Mouse (Mus musculus) heart, embryonic 10.5 days (tissue): ENCODE results near the gene Polr2a. TPM values are rescaled to one million over a fixed set of nuclear protein-coding genes. Genes with fewer than 3 reads are reported as not detected.
"Not testable (repeated sequence)": the region's sequence is repeated elsewhere in the genome, so short reads cannot be mapped to it uniquely, and the experiment has no call there.

Source experiments
- DNase-seq: peaks from one replicate; pipeline ENCODE4 v3.0.0-alpha.2; 2017; ENCODE audit warnings: low spot score
- H3K27ac ChIP-seq: fragments of 300-500 bp; sonication (generic); 2 replicates; pipeline ENCODE4 v1.5.1; 2016; ENCODE audit warnings: mild to moderate bottlenecking
- H3K27me3 ChIP-seq: fragments of 300-500 bp; sonication (generic); 2 replicates; pipeline ENCODE4 v1.6.1; 2016; ENCODE audit warnings: mild to moderate bottlenecking; ENCODE audit not compliant: poor library complexity, insufficient read depth, severe bottlenecking
- H3K36me3 ChIP-seq: fragments of 300-500 bp; sonication (generic); 2 replicates; pipeline ENCODE4 v1.6.1; 2016; ENCODE audit warnings: mild to moderate bottlenecking, moderate library complexity
- H3K4me1 ChIP-seq: fragments of 300-500 bp; sonication (generic); 2 replicates; pipeline ENCODE4 v1.6.1; 2016; ENCODE audit warnings: mild to moderate bottlenecking
- H3K4me3 ChIP-seq: fragments of 300-500 bp; sonication (generic); 2 replicates; pipeline ENCODE4 v1.5.1; 2016; ENCODE audit warnings: mild to moderate bottlenecking, moderate library complexity
- H3K9me3 ChIP-seq: fragments of 300-500 bp; sonication (generic); 2 replicates; pipeline ENCODE4 v1.6.1; 2016; ENCODE audit warnings: mild to moderate bottlenecking, moderate library complexity
- WGBS: fragments of 180-500 bp; shearing (Covaris S2); methylation state at CpG from one replicate; pipeline ENCODE4 v1.1.7; 2016; 5-methylcytosine and 5-hydroxymethylcytosine counted together
- polyA plus RNA-seq: library from polyadenylated mRNA; unstranded; fragments of >200 nt; fragmentation: Nextera tagmentation; extraction: Ambion mirVana; gene quantifications from 2 replicates; pipeline ENCODE4 v1.2.1, GENCODE M21; 2016

Polr2a gene
- polyA plus RNA-seq, 1 experiment from 2014 or later: 29.6 TPM

GRCm38 (mm10) chr11:69706775-69707479 lies 51.5 kb downstream of the Polr2a start:
- H3K4me3 ChIP-seq: no peak overlapping the region
- H3K4me1 ChIP-seq: peaks cover 16% of the 10 kb centered on the region
- no peaks in the 10 kb centered on the region for H3K9me3 ChIP-seq
- H3K36me3 ChIP-seq: no peaks in the 10 kb centered on the region
- no peak for DNase-seq
- no peaks in the 10 kb centered on the region for H3K27me3 ChIP-seq
- 49% methylated on average over 6 of the region's 6 CpGs for WGBS
- H3K27ac ChIP-seq: no peak overlapping the region

DNA sequence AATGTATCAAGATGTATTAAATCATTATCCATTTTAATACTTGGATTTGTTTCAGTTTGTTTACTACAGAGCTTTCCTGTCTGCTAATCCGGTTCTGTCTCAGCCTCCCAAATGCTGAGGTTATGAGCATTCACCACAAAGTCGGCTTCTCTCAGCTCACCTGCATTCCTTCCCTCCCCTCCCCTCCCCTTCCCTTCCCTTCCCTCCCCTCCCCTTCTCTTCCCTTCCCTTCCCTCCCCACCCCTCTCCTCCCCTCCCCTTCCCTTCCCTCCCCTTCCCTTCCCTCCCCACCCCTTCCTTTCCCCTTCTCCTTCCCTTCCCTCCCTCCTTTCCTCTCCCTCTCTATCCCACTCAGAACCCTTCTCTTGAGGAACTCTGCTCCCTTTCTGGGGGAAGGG lies 53.8 kb downstream of the Polr2a start:
- DNase-seq: no peak
- WGBS: 42% methylated on average over 2 of the region's 2 CpGs
- Histone ChIP-seq H3K36me3 (no peaks in the 10 kb centered on the region), H3K27ac (no peak overlapping the region), H3K4me1 (peaks cover 27% of the 10 kb centered on the region), H3K27me3 (no peaks in the 10 kb centered on the region), H3K4me3 (no peak overlapping the region), H3K9me3 (no peaks in the 10 kb centered on the region)

DNA sequence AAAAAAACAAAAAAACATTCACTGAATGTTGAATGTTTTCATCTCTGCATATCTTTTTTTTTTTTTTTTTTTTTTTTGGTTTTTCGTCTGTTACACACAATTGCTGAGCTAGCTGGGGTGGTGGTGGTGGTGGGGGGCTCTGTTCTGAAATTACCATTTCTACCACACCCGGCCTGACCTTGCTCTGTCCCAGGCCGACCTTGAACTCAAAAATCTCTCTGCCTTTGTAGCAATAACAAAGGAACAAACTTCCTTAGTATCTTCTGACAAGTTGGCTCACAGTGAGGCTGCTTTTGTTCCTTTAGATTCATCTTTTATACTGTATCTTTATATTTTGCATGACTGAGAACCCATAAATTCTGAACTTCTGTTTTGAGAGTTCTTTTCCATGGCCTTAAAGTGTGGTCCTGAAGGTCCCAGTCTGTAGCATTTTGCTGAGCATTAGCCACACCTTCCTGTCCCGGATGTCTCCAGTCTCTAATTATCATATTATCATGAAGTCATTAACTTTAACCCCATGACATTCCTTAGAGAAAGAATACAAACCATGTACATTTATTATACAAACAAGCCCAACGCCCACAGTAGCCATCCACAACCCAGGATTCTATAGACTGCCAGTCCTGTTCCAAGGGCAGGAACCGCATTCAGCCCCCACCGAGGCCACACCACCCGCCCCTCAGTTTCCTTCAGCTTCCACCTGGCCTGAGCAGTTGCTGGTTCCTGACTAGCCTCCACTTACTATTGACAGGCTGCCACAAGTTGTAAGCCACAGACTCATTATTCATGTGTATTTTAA lies 54.4 kb downstream of the Polr2a start:
- Histone ChIP-seq H3K4me3 (no peak overlapping the region), H3K36me3 (no peaks in the 10 kb centered on the region), H3K9me3 (no peaks in the 10 kb centered on the region), H3K27me3 (no peaks in the 10 kb centered on the region), H3K4me1 (peaks cover 24% of the 10 kb centered on the region), H3K27ac (no peak overlapping the region)
- DNase-seq: no peak
- 68% methylated on average over 8 of the region's 8 CpGs for WGBS

- 77% methylated on average over 3 of the region's 3 CpGs for WGBS
- not testable (repeated sequence) for H3K9me3 ChIP-seq, H3K4me3 ChIP-seq, H3K27me3 ChIP-seq, H3K27ac ChIP-seq, H3K36me3 ChIP-seq, DNase-seq
- H3K4me1 ChIP-seq: peaks cover 17% of the 10 kb centered on the region
Measured at GRCm38 (mm10) chr11:69703381-69703780, 55.1 kb downstream of the Polr2a start.

- WGBS: 94% methylated on average over 10 of the region's 10 CpGs
- H3K36me3 ChIP-seq, H3K9me3 ChIP-seq, H3K4me3 ChIP-seq, H3K27me3 ChIP-seq, H3K27ac ChIP-seq, DNase-seq: not testable (repeated sequence)
- peaks cover 17% of the 10 kb centered on the region for H3K4me1 ChIP-seq
Measured at GRCm38 (mm10) chr11:69702886-69703285, 55.6 kb downstream of the Polr2a start.

GRCm38 (mm10) chr11:69699595-69699994 lies 58.8 kb downstream of the Polr2a start:
- Histone ChIP-seq H3K4me1 (peaks cover 33% of the 10 kb centered on the region), H3K27me3 (no peaks in the 10 kb centered on the region), H3K4me3 (0 out of 2 replicates have a peak overlapping the region, but pooled peaks have one; percentile 15), H3K27ac (peak overlapping the region; percentile 56; the same call in 1 of the 2 replicates), H3K9me3 (no peaks in the 10 kb centered on the region), H3K36me3 (no peaks in the 10 kb centered on the region)
- no peak for DNase-seq
- 22% methylated on average over 1 of the region's 1 CpGs for WGBS

DNA sequence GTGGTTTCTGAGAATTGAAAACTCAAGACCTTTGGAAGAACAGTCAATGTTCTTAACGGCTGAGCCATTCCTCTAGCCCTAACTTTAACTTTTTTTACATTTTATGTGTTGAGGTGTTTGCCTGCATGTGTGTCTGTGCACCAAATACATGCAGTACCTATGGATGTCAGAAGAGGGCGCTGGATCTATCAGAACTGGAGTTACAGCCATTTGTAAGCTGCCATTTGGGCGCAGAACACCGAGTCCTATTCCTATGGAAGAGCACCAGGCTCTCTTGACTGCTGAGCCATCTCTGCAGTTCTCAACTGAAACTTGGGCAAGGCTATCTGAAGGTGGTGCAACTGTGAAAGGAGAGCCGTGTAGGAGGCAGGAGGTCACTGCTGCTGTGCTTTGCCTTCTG lies 59.9 kb downstream of the Polr2a start:
- no peaks in the 10 kb centered on the region for H3K36me3 ChIP-seq
- no peak overlapping the region for H3K4me3 ChIP-seq
- no peak for DNase-seq
- H3K4me1 ChIP-seq: peaks cover 33% of the 10 kb centered on the region
- WGBS: 72% methylated on average over 5 of the region's 5 CpGs
- H3K27me3 ChIP-seq: no peaks in the 10 kb centered on the region
- no peaks in the 10 kb centered on the region for H3K9me3 ChIP-seq
- no peak overlapping the region for H3K27ac ChIP-seq

GRCm38 (mm10) chr11:69697396-69697795 lies 61.0 kb downstream of the Polr2a start:
- WGBS: 83% methylated on average over 3 of the region's 3 CpGs
- Histone ChIP-seq H3K4me1 (peaks cover 40% of the 10 kb centered on the region), H3K4me3 (no peak overlapping the region), H3K27me3 (no peaks in the 10 kb centered on the region), H3K9me3 (no peaks in the 10 kb centered on the region), H3K36me3 (no peaks in the 10 kb centered on the region), H3K27ac (no peak overlapping the region)
- DNase-seq: no peak

- WGBS: under 1% methylated on average over 40 of the region's 41 CpGs
- peaks cover 37% of the 10 kb centered on the region for H3K4me1 ChIP-seq
- peak; percentile 83 for DNase-seq
Measured at GRCm38 (mm10) chr11:69695361-69696181, 62.9 kb downstream of the Polr2a start, which contains the start of the genes Tnfsf12 and Tnfsfm13. Gene Tnfsf12 (minus strand): TSS chr11:69695849. Gene Tnfsfm13 (minus strand): TSS chr11:69696098.

GRCm38 (mm10) chr11:69695046-69695360 lies 63.4 kb downstream of the Polr2a start:
- 33% methylated on average over 6 of the region's 6 CpGs for WGBS
- no peak for DNase-seq
- Histone ChIP-seq H3K27me3 (no peaks in the 10 kb centered on the region), H3K4me3 (peak overlapping the region; percentile 79), H3K36me3 (no peaks in the 10 kb centered on the region), H3K9me3 (no peaks in the 10 kb centered on the region), H3K4me1 (peaks cover 32% of the 10 kb centered on the region), H3K27ac (peak overlapping the region; percentile 93; the same call in 1 of the 2 replicates)

More at GRCm38 (mm10) chr11:69695361-69696181, 62.9 kb downstream of the Polr2a start, which contains the start of the genes Tnfsf12 and Tnfsfm13:
- H3K36me3 ChIP-seq: no peaks in the 10 kb centered on the region
- peak within 1 kb of the TSS; percentile 79 for H3K4me3 ChIP-seq
- peak within 1 kb of the TSS; percentile 93 for H3K27ac ChIP-seq
- no peaks in the 10 kb centered on the region for H3K27me3 ChIP-seq
- H3K9me3 ChIP-seq: no peaks in the 10 kb centered on the region

DNA sequence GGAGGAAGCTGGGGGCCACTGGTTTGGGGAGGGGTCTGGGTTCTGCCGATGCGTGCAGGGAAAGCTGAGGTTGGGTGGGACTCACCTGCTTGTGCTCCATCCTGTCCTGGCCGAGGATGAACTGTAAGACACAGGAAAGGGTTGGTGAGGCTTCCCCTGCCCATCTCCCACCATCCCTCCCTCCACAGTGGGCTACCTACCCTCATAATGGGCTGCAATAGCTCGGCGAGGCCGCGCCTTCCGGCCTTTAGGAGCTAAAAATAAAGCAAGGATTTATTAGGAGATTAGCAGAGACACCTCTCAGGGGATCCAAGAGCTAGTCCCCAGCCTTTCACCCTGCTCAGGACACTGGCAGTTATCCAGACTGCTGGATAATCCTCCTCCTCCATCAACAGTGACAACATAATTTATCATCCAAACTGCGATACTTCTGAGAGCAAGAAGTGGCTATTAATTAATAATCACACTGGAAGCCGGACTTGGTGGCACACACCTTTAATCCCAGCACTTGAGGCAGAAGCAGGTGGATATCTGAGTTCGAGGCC lies 64.9 kb downstream of the Polr2a start:
- Histone ChIP-seq H3K36me3 (no peaks in the 10 kb centered on the region), H3K4me1 (peaks cover 25% of the 10 kb centered on the region), H3K27ac (peak overlapping the region; percentile 36; the same call in 1 of the 2 replicates), H3K27me3 (no peaks in the 10 kb centered on the region), H3K4me3 (no peak overlapping the region), H3K9me3 (no peaks in the 10 kb centered on the region)
- DNase-seq: no peak
- WGBS: 66% methylated on average over 11 of the region's 11 CpGs

GRCm38 (mm10) chr11:69692863-69693262 lies 65.6 kb downstream of the Polr2a start:
- Histone ChIP-seq H3K4me3 (no peak overlapping the region), H3K4me1 (peaks cover 25% of the 10 kb centered on the region), H3K9me3 (no peaks in the 10 kb centered on the region), H3K36me3 (no peaks in the 10 kb centered on the region), H3K27me3 (no peaks in the 10 kb centered on the region), H3K27ac (no peak overlapping the region)
- WGBS: 85% methylated on average over 6 of the region's 6 CpGs
- DNase-seq: no peak
